Mouse (Mus musculus) limb, embryonic 11.5 days (tissue): ENCODE results near the gene Zcchc24. TPM values are rescaled to one million over a fixed set of nuclear protein-coding genes. Genes with fewer than 3 reads are reported as not detected.
"Not testable (repeated sequence)": the region's sequence is repeated elsewhere in the genome, so short reads cannot be mapped to it uniquely, and the experiment has no call there.

Experiments
- ATAC-seq: fragments of 200-750 bp; cut with Nextera tagmentation; 2 replicates; pipeline ENCODE4 v1.8.0; 2017; ENCODE audit warnings: low read depth; ENCODE audit not compliant: insufficient number of reproducible peaks, low FRiP score, low TSS enrichment
- DNase-seq: peaks from one replicate; pipeline ENCODE4 v3.0.0-alpha.2; 2015; ENCODE audit warnings: low spot score
- H3K27ac ChIP-seq: fragments of 300-500 bp; sonication (generic); replicated peaks from 2 replicates; pipeline ENCODE4 v1.5.1; 2014; ENCODE audit warnings: low read depth, mild to moderate bottlenecking, low read length
- H3K27me3 ChIP-seq: fragments of 300-500 bp; sonication (generic); 2 replicates; pipeline ENCODE4 v1.6.1; 2014; ENCODE audit warnings: mild to moderate bottlenecking, low read length, mixed read lengths; ENCODE audit not compliant: control insufficient read depth, insufficient read depth
- H3K36me3 ChIP-seq: fragments of 300-500 bp; sonication (generic); 2 replicates; pipeline ENCODE4 v1.6.1; 2014; ENCODE audit warnings: mild to moderate bottlenecking, low read length, moderate library complexity, mixed read lengths; ENCODE audit not compliant: control insufficient read depth, insufficient read depth
- H3K4me1 ChIP-seq: fragments of 300-500 bp; sonication (generic); 2 replicates; pipeline ENCODE4 v1.6.1; 2014; ENCODE audit warnings: low read length, mixed read lengths; ENCODE audit not compliant: control insufficient read depth, insufficient read depth
- H3K4me2 ChIP-seq: fragments of 300-500 bp; sonication (generic); 2 replicates; pipeline ENCODE4 v1.6.1; 2014; ENCODE audit warnings: low read depth, mild to moderate bottlenecking, moderate library complexity; ENCODE audit not compliant: severe bottlenecking
- H3K4me3 ChIP-seq: fragments of 300-500 bp; sonication (generic); 2 replicates; pipeline ENCODE4 v1.5.1; 2014; ENCODE audit warnings: low read depth, low read length
- H3K9ac ChIP-seq: fragments of 300-500 bp; sonication (generic); 2 replicates; pipeline ENCODE4 v1.6.1; 2014; ENCODE audit warnings: mild to moderate bottlenecking, low read length
- H3K9me3 ChIP-seq: fragments of 300-500 bp; sonication (generic); 2 replicates; pipeline ENCODE4 v1.6.1; 2016; ENCODE audit warnings: low read length; ENCODE audit not compliant: control insufficient read depth
- WGBS: fragments of 180-500 bp; shearing (Covaris S2); extraction: QIAGEN DNeasy Blood & Tissue Kit; methylation state at CpG from one replicate; pipeline ENCODE4 v1.1.7; 2014; 5-methylcytosine and 5-hydroxymethylcytosine counted together
- polyA plus RNA-seq: library from polyadenylated mRNA; unstranded; fragments of >200 nt; fragmentation: Nextera tagmentation; extraction: Ambion mirVana; gene quantifications from 2 replicates; pipeline ENCODE4 v1.2.1, GENCODE M21; 2014

The Zcchc24 gene
- polyA plus RNA-seq: 19.5 and 21.8 TPM in 2 replicates

GRCm38 (mm10) chr14:25768915-25769625 is at the start of gene Zcchc24:
TSS of gene Zcchc24 (minus strand) at chr14:25769039.
- peak; percentile 93 for ATAC-seq
- peak within 1 kb of the TSS; percentile 84 for H3K27ac ChIP-seq
- H3K4me1 ChIP-seq: peaks cover 38% of the 10 kb centered on the region
- DNase-seq: peak; percentile 95
- H3K27me3 ChIP-seq: no peaks in the 10 kb centered on the region
- peak within 1 kb of the TSS; percentile 74 for H3K4me3 ChIP-seq
- H3K36me3 ChIP-seq: no peaks in the 10 kb centered on the region
- no peaks in the 10 kb centered on the region for H3K9me3 ChIP-seq
- peak within 1 kb of the TSS; percentile 97 for H3K4me2 ChIP-seq
- peak within 1 kb of the TSS; percentile 74 for H3K9ac ChIP-seq
- WGBS: under 1% methylated on average over 52 of the region's 55 CpGs

GRCm38 (mm10) chr14:25816416-25816815 is 47.6 kb upstream of the Zcchc24 start:
- ATAC-seq: no peak
- H3K9ac ChIP-seq: no peak overlapping the region
- WGBS: 4% methylated on average over 9 of the region's 9 CpGs

GRCm38 (mm10) chr14:25814140-25814539 is 45.3 kb upstream of the Zcchc24 start:
- H3K4me1 ChIP-seq: no peaks in the 10 kb centered on the region
- no peak for DNase-seq
- H3K36me3 ChIP-seq: no peaks in the 10 kb centered on the region
- no peaks in the 10 kb centered on the region for H3K9me3 ChIP-seq
- no peak overlapping the region for H3K9ac ChIP-seq
- ATAC-seq: no peak
- no peak overlapping the region for H3K4me2 ChIP-seq
- H3K4me3 ChIP-seq: no peak overlapping the region
- H3K27me3 ChIP-seq: no peaks in the 10 kb centered on the region
- no peak overlapping the region for H3K27ac ChIP-seq

More at GRCm38 (mm10) chr14:25816416-25816815, 47.6 kb upstream of the Zcchc24 start:
- no peaks in the 10 kb centered on the region for H3K27me3 ChIP-seq
- no peak overlapping the region for H3K4me3 ChIP-seq
- H3K9me3 ChIP-seq: no peaks in the 10 kb centered on the region
- H3K36me3 ChIP-seq: no peaks in the 10 kb centered on the region
- H3K27ac ChIP-seq: no peak overlapping the region
- DNase-seq: peak; percentile 81
- H3K4me1 ChIP-seq: no peaks in the 10 kb centered on the region
- H3K4me2 ChIP-seq: no peak overlapping the region

GRCm38 (mm10) chr14:25811026-25811425 is 42.2 kb upstream of the Zcchc24 start:
- ATAC-seq, H3K4me2 ChIP-seq, H3K36me3 ChIP-seq, H3K4me1 ChIP-seq, H3K27ac ChIP-seq, H3K27me3 ChIP-seq, H3K9me3 ChIP-seq, DNase-seq, H3K4me3 ChIP-seq, H3K9ac ChIP-seq: not testable (repeated sequence)
- WGBS: 64% methylated on average over 1 of the region's 1 CpGs

- no peak for ATAC-seq
- Histone ChIP-seq H3K9ac (no peak overlapping the region), H3K27ac (no peak overlapping the region), H3K4me2 (no peak overlapping the region), H3K36me3 (no peaks in the 10 kb centered on the region), H3K27me3 (no peaks in the 10 kb centered on the region), H3K9me3 (no peaks in the 10 kb centered on the region), H3K4me3 (no peak overlapping the region), H3K4me1 (peaks cover 10% of the 10 kb centered on the region; the same call in 1 of the 2 replicates)
- WGBS: 87% methylated on average over 7 of the region's 7 CpGs
- no peak for DNase-seq
These were observed 37.7 kb upstream of the Zcchc24 start for GRCm38 (mm10) chr14:25806561-25806960.

- no peak for DNase-seq
- H3K27ac ChIP-seq: no peak overlapping the region
- H3K36me3 ChIP-seq: no peaks in the 10 kb centered on the region
- peaks cover 10% of the 10 kb centered on the region; the same call in 1 of the 2 replicates for H3K4me1 ChIP-seq
- no peaks in the 10 kb centered on the region for H3K9me3 ChIP-seq
- ATAC-seq: no peak
- 54% methylated on average over 7 of the region's 7 CpGs for whole genome bisulfite sequencing
- no peak overlapping the region for H3K4me2 ChIP-seq
- no peaks in the 10 kb centered on the region for H3K27me3 ChIP-seq
- H3K4me3 ChIP-seq: no peak overlapping the region
- H3K9ac ChIP-seq: no peak overlapping the region
These were observed 37.0 kb upstream of the Zcchc24 start for GRCm38 (mm10) chr14:25805871-25806270.

GRCm38 (mm10) chr14:25803246-25803809 is 34.5 kb upstream of the Zcchc24 start:
- H3K4me3 ChIP-seq: no peak overlapping the region
- DNase-seq (no peak), ATAC-seq (no peak)
- no peaks in the 10 kb centered on the region for H3K36me3 ChIP-seq
- peaks cover 10% of the 10 kb centered on the region; the same call in 1 of the 2 replicates for H3K4me1 ChIP-seq
- no peaks in the 10 kb centered on the region for H3K27me3 ChIP-seq
- 0 out of 2 replicates have a peak overlapping the region, but pooled peaks have one; percentile 30 for H3K27ac ChIP-seq
- WGBS: 19% methylated on average over 3 of the region's 3 CpGs
- no peaks in the 10 kb centered on the region for H3K9me3 ChIP-seq
- H3K9ac ChIP-seq: no peak overlapping the region; the same call in 1 of the 2 replicates
- H3K4me2 ChIP-seq: peak overlapping the region; percentile 10; the same call in 1 of the 2 replicates

- no peak for DNase-seq
- no peak overlapping the region for H3K9ac ChIP-seq
- ATAC-seq: no peak
- no peak overlapping the region for H3K4me2 ChIP-seq
- no peaks in the 10 kb centered on the region for H3K36me3 ChIP-seq
- peaks cover 10% of the 10 kb centered on the region; the same call in 1 of the 2 replicates for H3K4me1 ChIP-seq
- H3K27me3 ChIP-seq: no peaks in the 10 kb centered on the region
- no peak overlapping the region for H3K4me3 ChIP-seq
- no peak overlapping the region for H3K27ac ChIP-seq
- H3K9me3 ChIP-seq: no peaks in the 10 kb centered on the region
These were observed 33.7 kb upstream of the Zcchc24 start for GRCm38 (mm10) chr14:25802511-25802910.
